ENCODE assay signal across 19 mouse cellular contexts in genomic region chr12:34472949-34473651, GRCm38 (mm10).
DNase-seq lines count a peak whose midpoint lies in the region; ATAC-seq and TF ChIP-seq lines count a peak whose summit lies in the region.
"Had no signal": no experiment of that assay in that cellular context is flagged by ENCODE, and none has a peak within 500 bp of the region (broad histone marks: within the 10 kb centered on the region; RNA-seq: fewer than 3 reads in every experiment).

No protein-coding gene starts in this region.

- peak overlapping the region; percentile 59 for H3K4me3 ChIP-seq in gastrocnemius, adult 2 months
- peak overlapping the region; percentile 1; the same call in 1 of the 2 replicates for H3K4me3 ChIP-seq in layer of hippocampus, adult 2 months
- no peak overlapping the region for H3K4me3 ChIP-seq in embryonic fibroblast, embryonic 13.5 days (ENCODE audit: insufficient read depth, low read length)
- H3K4me3 ChIP-seq in limb, embryonic 15.5 days = no peak overlapping the region
- no peak overlapping the region for H3K4me3 ChIP-seq in thymus, adult 2 months (ENCODE audit: control insufficient read depth, insufficient read depth, low read length)
- H3K4me3 ChIP-seq: hindbrain, embryonic 12.5 days; limb, embryonic 13.5 days; liver, embryonic 15.5 days; stomach, embryonic 15.5 days had no signal

- H3K36me3 ChIP-seq in limb, embryonic 15.5 days = no peaks in the 10 kb centered on the region
- no peaks in the 10 kb centered on the region for H3K36me3 ChIP-seq in thymus, adult 2 months (ENCODE audit: control insufficient read depth, insufficient read depth, low read length)
- H3K36me3 ChIP-seq: G1E; hindbrain, embryonic 12.5 days; limb, embryonic 13.5 days; liver, embryonic 15.5 days; stomach, embryonic 15.5 days had no signal

- no peak for ATAC-seq in limb, embryonic 15.5 days (ENCODE audit: insufficient number of reproducible peaks, low FRiP score, low TSS enrichment, low read depth)
- ATAC-seq: inflammation-experienced regulatory T-cells, adult 6 months had no signal

- no peak overlapping the region for H3K4me2 ChIP-seq in limb, embryonic 15.5 days
- H3K4me2 ChIP-seq: hindbrain, embryonic 12.5 days; limb, embryonic 13.5 days; liver, embryonic 15.5 days; stomach, embryonic 15.5 days had no signal

- H3K27me3 ChIP-seq in limb, embryonic 15.5 days = no peaks in the 10 kb centered on the region
- no peaks in the 10 kb centered on the region for H3K27me3 ChIP-seq in thymus, adult 2 months (ENCODE audit: control insufficient read depth, insufficient read depth, low read length)
- H3K27me3 ChIP-seq: hindbrain, embryonic 12.5 days; limb, embryonic 13.5 days; liver, embryonic 15.5 days; stomach, embryonic 15.5 days had no signal

- H3K9me3 ChIP-seq in limb, embryonic 15.5 days = no peaks in the 10 kb centered on the region
- H3K9me3 ChIP-seq: hindbrain, embryonic 12.5 days; limb, embryonic 13.5 days; liver, embryonic 15.5 days; stomach, embryonic 15.5 days had no signal

- no peaks in the 10 kb centered on the region for H3K4me1 ChIP-seq in embryonic fibroblast, embryonic 13.5 days (ENCODE audit: control insufficient read depth, insufficient read depth, low read length)
- H3K4me1 ChIP-seq in limb, embryonic 15.5 days = peaks cover 4% of the 10 kb centered on the region; the same call in 1 of the 2 replicates
- H3K4me1 ChIP-seq in thymus, adult 2 months (replicated peaks; ENCODE audit: control insufficient read depth, insufficient read depth, low read length) = no peaks in the 10 kb centered on the region
- H3K4me1 ChIP-seq: hindbrain, embryonic 12.5 days; liver, embryonic 15.5 days; stomach, embryonic 15.5 days had no signal

- 68% methylated on average over 10 of the region's 10 CpGs for WGBS in limb, embryonic 15.5 days
- 91% methylated on average over 10 of the region's 10 CpGs for WGBS in thymus, adult 2 months

- TF ChIP-seq CTCF in gastrocnemius, adult 2 months (IDR thresholded peaks at IDR 0.05) = no peak
- TF ChIP-seq CTCF in layer of hippocampus, adult 2 months (conservative IDR thresholded peaks at IDR 0.05) = no peak
- no peak for TF ChIP-seq CTCF in embryonic fibroblast, embryonic 13.5 days (IDR thresholded peaks at IDR 0.05; ENCODE audit: borderline replicate concordance, insufficient read depth, low read length)
- TF ChIP-seq CTCF in thymus, adult 2 months (IDR thresholded peaks at IDR 0.05; ENCODE audit: borderline replicate concordance, control insufficient read depth, extremely low read depth, insufficient read depth, low read length, poor library complexity) = no peak

- intact Hi-C loops in gastrocnemius, adult 2 months (cut with DNase I) = loop anchor here (5.0 kb wide), 1 partner anchor 54 kb away; no protein-coding TSS in a partner anchor

- no peak for DNase-seq in gastrocnemius, adult 2 months
- no peak for DNase-seq in gastrocnemius, postnatal 10 days
- no peak for DNase-seq in layer of hippocampus, adult 2 months (ENCODE audit: low spot score in 2 of 2)
- no peak for DNase-seq in layer of hippocampus, postnatal 36 days
- no peak for DNase-seq in thymus, adult 2 months
- DNase-seq: cerebellum, adult 9-11 months; embryo, embryonic 11 days; kidney, adult 9 months; kidney, postnatal 4 days; lung, postnatal 36 days; right cerebral cortex, postnatal 14 days had no signal

- H3K9ac ChIP-seq in limb, embryonic 15.5 days = no peak overlapping the region
- H3K9ac ChIP-seq: hindbrain, embryonic 12.5 days; limb, embryonic 13.5 days; liver, embryonic 15.5 days; stomach, embryonic 15.5 days had no signal

- no peak for TF ChIP-seq POLR2A in embryonic fibroblast, embryonic 13.5 days (IDR thresholded peaks at IDR 0.05; ENCODE audit: low read depth, low read length)
- TF ChIP-seq POLR2A in thymus, adult 2 months (IDR thresholded peaks at IDR 0.05; ENCODE audit: control insufficient read depth, extremely low read depth, insufficient read depth, low read length, poor library complexity) = no peak

- H3K27ac ChIP-seq in gastrocnemius, adult 2 months = peak overlapping the region; percentile 74
- peak overlapping the region; percentile 70; the same call in 1 of the 2 replicates for H3K27ac ChIP-seq in layer of hippocampus, adult 2 months
- H3K27ac ChIP-seq in embryonic fibroblast, embryonic 13.5 days (ENCODE audit: insufficient read depth, low read length) = 0 out of 2 replicates have a peak overlapping the region, but pooled peaks have one; percentile 8
- H3K27ac ChIP-seq in limb, embryonic 15.5 days = 0 out of 2 replicates have a peak overlapping the region, but pooled peaks have one; percentile 27
- no peak overlapping the region for H3K27ac ChIP-seq in thymus, adult 2 months (ENCODE audit: control insufficient read depth, insufficient read depth, low read length)
- H3K27ac ChIP-seq: hindbrain, embryonic 12.5 days; limb, embryonic 13.5 days; liver, embryonic 15.5 days; stomach, embryonic 15.5 days had no signal

Comparison
In these comparisons a context has a peak if more than half of its experiments do, and no peak if none do; other contexts are left out.
1. H3K4me3 ChIP-seq: peak in gastrocnemius, adult 2 months (single experiment) and layer of hippocampus, adult 2 months (single experiment); none in embryonic fibroblast, embryonic 13.5 days (single experiment), limb, embryonic 15.5 days (single experiment) and thymus, adult 2 months (single experiment).